Mouse (Mus musculus): ENCODE measurements around the gene Lgr6.

Lgr6 gene

DNA sequence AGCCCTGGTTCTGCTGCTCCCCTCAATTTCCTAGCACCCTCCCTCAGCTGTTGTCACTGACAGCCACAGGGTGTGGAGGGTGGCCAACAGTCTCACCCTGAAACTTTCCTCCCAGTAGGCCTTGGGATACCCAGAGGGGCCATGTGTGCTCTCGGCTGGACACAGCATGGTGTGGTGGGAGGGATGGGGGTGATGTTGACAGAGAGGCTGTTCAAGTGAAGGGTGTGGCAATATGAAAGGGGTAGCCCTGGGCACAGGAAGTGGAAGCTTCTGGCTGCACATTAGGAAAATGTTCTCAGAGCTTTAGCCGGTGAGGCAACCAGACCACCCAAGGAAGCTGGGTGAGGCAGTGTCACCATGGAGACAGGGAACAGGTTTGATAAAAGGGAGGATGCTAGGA lies 26.1 kb downstream of the Lgr6 start:
- DNase-seq (ENCODE audit: low read depth, low spot score), result no peak

DNA sequence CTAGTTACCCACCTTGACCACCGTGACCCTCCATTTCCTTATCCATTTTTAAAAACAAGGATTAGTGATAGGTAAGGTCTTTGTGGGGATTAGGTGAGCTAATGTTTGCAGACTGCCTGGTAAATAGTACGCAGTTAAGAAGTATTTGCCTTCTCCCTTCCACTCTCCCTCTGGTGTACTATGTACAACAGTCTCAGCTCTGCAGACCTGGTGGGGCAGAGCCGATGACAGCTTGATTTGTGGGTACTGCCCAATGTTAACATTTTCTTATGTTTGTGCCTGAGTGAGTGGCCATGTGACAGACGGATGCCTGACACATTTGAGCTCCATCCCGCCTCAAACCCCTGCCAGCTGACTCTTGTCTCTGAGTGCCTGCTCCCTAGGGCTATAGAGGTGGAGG lies 28.6 kb downstream of the Lgr6 start:
- DNase-seq (ENCODE audit: low read depth, low spot score), result no peak

DNA sequence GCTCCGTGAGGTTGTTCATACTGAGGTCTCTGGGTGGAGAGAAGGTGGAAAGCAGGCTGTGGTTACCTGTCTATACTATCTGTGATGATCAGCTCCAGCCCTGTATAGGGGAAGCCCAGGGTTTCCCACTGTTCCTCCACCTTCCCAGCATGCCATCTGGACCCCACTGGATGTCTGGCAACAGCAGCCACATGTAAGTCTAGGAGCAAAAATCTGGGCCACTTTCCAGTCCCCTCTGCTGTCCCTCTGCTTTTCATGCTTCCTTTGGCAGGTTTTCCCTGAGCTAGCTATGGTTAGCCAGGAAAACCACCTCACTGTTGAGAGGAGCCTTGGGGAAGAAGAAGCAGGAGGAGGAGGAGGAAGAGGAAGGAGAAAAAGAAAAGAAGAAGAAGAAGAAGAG lies 29.8 kb downstream of the Lgr6 start:
- no peak for DNase-seq (ENCODE audit: low read depth, low spot score)

DNA sequence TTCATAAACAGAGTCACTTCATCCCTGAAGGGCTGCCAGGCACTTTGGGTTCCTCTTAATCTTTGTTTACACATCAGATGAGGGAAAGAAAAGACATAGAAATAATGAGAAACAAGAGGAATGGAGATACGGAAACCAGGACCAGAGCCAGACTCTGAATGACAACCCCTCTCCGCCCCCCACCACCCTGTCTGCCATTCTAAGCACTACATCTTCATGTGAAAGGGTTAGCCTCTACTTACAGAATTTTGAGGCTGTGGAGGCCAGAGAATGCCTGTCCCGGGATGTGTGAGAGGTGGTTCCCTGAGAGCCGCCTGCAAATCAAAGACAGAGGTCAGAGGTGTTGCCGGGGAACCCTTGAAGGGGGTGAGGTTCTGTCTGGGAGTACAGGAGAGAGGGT lies 32.4 kb downstream of the Lgr6 start:
- DNase-seq (ENCODE audit: low read depth, low spot score), result no peak

DNA sequence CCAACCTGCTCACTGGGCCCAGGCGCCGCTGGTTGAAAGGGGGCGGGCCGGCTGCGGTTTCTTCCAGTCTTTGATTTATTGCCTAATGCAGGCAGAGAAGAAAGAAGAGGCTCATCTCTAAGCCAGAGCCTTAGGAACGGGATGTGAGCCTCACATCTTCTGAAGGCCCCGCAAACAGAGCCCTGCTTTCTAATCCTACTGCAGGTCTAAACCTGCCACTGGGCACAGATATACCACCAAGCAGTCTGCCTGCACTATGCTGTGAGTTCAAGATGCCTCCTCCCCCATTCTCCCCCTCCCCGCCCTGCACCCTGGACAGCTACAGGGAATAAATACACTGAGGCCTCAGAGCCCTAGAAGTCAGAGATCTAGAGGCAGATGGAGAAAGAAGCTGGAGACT lies 35.2 kb downstream of the Lgr6 start:
- DNase-seq (ENCODE audit: low read depth, low spot score), result no peak

DNA sequence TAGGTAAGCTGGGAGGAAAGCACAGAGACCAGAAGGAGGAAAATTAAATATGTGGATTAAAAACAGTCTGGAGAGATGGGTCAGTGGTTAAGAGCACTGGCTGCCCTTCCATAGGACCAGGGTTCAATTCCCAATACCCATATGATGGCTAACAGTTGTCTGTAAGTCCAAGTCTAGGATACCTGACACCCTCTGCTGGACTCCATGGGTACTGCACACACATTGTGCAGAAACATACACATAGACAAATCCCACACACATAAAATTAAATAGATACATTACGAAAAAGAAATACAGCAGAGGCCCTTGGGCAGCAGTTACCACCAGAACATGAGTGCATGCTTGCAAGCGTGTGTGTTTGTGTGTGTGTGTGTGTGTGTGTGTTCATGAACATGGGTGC lies 40.6 kb downstream of the Lgr6 start:
- DNase-seq (ENCODE audit: low read depth, low spot score), result no peak

DNA sequence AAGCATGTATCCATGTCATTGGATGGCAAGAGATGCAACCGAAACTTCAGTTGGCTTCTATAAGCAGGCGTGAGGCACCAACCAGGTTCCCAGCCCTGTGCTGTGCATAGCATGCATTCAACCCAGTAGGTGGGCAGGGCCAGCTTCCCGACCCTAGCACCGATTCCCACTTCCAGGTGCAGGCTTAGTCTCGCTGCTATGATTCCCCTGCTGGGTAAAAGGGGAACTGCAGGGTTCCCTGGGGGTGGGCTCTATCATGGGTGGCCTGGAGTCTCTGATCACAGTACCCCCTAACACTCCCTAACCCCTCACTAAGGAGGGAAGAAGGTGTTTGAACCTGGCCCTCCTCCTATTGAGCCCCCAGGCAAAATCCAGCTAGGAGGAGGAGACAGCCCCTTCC lies 42.1 kb downstream of the Lgr6 start:
- no peak for DNase-seq (ENCODE audit: low read depth, low spot score)

GRCm38 (mm10) chr1:135061300-135061699 lies 43.8 kb downstream of the Lgr6 start:
- no peak for DNase-seq (ENCODE audit: low read depth, low spot score)

- DNase-seq (ENCODE audit: low read depth, low spot score), result no peak
Measured at GRCm38 (mm10) chr1:135060174-135060573, 44.9 kb downstream of the Lgr6 start.

DNA sequence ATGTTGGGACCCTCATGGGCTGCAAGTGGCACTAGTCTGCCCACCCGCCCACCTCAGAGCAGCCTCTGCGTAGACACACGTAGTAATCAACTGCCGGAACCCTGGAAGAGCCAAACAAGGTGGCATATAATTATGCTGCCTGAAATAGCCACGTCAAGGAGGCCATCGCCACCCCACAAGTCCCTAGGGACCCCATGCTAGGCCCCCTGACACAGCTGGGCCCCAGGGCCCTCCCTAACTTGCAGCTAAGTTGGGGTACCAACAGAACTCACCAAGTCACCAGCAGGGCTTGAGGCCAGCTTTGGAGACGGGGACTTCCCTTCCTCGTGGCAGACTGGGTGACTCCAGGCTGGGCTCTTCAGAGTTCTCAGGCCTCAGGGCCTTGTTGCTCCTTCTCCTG lies 48.2 kb downstream of the Lgr6 start:
- no peak for DNase-seq (ENCODE audit: low read depth, low spot score)

DNA sequence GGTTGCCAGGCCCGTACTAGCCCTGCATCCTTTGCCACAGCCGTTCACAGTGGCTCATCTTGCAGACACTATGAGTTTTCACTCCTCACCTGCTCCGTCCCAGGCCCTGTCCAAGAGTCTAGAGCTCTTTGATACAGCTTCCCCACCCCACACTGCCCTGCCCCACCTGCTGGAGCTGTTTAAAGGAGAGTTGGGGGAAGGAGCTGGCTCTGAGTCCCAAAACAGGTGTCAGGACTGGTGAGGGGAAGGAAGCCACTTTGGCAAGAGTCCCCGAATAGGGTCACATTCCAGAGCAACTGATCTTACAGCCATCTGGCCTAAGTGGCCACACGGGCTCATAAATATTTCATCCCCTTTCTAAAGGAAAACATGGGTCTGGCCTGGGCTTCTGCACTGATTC lies 51.0 kb downstream of the Lgr6 start:
- DNase-seq (ENCODE audit: low read depth, low spot score), result no peak

DNA sequence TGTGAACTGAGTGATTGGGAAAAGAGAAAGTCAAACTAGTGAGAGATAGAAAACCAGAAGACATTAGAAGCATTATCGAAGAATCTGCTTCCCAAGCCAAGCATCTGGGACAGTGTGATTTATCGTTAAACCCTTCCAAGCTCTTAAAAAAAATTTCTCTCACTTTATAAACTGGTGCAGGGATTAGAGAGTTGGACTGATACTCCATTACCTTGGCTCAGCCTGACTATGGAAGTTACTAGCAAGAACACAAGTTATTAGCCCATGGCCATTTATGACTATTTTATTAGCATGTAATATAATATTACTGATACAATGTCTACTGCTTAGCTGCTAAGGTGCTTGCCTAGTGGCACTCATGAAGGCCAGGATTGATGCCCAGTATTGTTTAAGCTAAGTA lies 60.6 kb downstream of the Lgr6 start:
- no peak for DNase-seq (ENCODE audit: low read depth, low spot score)

DNA sequence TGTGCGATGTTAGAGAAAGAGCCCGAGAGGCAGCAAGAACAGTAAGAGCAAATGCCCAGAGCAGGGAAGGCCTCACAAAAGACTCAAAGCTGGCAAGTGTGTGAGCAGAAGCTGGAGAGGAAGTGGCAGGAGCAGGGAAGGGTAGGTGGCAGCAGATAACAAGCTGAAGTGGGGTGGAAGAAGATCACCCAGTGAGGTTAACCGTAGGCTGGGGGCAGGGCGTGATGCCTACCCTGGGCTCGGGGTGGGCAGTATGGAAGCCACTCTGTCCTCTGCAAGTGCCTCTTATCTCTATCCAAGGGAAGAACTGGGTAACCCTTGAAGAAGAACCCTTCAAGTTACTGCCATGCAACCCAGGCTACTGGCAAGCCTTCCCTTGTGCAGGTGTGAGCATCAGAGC lies 68.8 kb downstream of the Lgr6 start:
- no peak for DNase-seq (ENCODE audit: low read depth, low spot score)

GRCm38 (mm10) chr1:135032658-135033057 lies 72.4 kb downstream of the Lgr6 start:
- no peak for DNase-seq (ENCODE audit: low read depth, low spot score)

- no peak for DNase-seq (ENCODE audit: low read depth, low spot score)
Measured at GRCm38 (mm10) chr1:135030121-135030520, 75.0 kb downstream of the Lgr6 start.

GRCm38 (mm10) chr1:135026275-135026674 lies 78.8 kb downstream of the Lgr6 start:
- DNase-seq (ENCODE audit: low read depth, low spot score), result no peak

DNA sequence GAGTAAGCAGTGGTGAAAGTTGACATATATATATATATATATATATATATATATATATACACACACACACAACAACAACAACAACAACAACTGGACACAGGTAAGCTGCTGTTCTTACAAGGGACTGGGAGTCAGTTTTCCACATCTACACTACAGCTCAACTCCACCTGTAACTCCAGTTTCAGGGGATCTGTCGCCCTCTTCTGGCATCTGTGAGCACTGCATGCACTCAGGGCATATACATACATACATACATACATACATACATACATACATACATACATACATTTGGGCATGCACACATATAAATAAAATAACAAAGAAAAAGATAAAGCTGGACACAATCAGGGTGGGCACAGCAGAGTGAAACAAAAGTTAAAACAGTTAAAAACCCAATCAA lies 81.5 kb downstream of the Lgr6 start:
- no peak for DNase-seq (ENCODE audit: low read depth, low spot score)

DNA sequence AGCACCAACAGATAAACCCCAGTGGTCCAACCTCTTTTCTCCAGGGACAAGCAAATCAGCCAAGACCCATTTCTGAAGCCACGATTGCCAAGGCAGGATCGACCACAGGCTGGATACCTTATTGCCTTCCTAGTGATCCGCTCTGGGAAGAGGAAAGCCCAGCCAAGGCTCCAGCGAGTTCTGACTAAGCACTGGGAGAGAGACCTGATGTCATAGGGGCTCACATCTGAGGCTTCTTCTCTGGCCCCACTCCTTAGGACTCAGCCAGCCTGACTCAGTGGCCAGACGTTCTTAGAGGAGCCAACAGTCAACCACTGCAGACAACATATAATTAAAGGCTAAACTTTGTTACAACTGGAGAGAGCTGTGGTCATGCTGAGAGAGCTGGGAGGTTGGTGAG lies 83.1 kb downstream of the Lgr6 start:
- DNase-seq (ENCODE audit: low read depth, low spot score), result no peak

GRCm38 (mm10) chr1:135020970-135021369 lies 84.1 kb downstream of the Lgr6 start:
- no peak for DNase-seq (ENCODE audit: low read depth, low spot score)

- no peak for DNase-seq (ENCODE audit: low read depth, low spot score)
Measured at GRCm38 (mm10) chr1:135020281-135020940, 84.7 kb downstream of the Lgr6 start.

- DNase-seq (ENCODE audit: low read depth, low spot score), result no peak
Measured at GRCm38 (mm10) chr1:135019775-135020167, 85.3 kb downstream of the Lgr6 start.

DNA sequence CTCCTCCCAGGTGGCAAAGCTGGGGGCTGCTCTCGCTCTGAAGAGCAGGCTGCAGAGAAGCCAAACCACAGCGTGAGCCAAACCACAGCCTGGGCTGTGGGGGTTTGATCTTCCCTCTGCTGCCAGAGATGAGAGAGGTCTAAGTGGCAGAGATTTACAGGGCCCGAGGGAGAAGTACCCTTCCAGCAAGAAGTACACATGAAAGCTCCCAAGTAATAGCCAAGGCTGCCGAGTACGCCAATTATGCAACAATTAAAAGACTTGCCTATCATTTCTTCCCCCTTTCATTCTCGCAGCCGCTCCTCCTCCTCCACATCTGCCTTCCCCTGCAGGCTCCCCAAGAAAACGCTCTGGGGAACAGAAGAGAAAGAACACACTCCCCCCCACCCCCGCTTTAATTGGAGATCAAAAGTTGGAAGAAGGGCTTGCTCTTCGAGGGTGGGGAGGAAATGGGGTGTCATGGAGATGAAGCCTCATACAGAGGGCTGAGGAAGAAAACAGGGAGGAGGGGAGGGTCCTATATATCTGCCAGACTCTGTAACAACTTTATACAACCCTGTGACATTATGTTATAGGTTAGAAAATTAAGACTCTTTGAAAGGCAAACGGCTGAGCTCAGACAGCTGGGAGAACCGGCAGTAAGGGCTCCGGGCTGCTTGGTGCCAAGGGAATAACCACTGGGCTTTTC lies 85.8 kb downstream of the Lgr6 start:
- no peak for DNase-seq (ENCODE audit: low read depth, low spot score)

- no peak for DNase-seq (ENCODE audit: low read depth, low spot score)
Measured at GRCm38 (mm10) chr1:135017656-135018015, 87.4 kb downstream of the Lgr6 start.
